Mouse (Mus musculus) MEL (cell line): Measurements from ENCODE around the gene Copz1. TPM values are rescaled to one million over a fixed set of nuclear protein-coding genes. Genes with fewer than 3 reads are reported as not detected.

Experiments
- DNase-seq: peaks from one replicate; pipeline ENCODE4 v3.0.0; 2011; ENCODE audit warnings: low read depth, low spot score
- H3K27ac ChIP-seq: 2 replicates; pipeline ENCODE4 v1.5.1; 2012; ENCODE audit warnings: low read depth, mild to moderate bottlenecking, control low read depth, low read length, moderate library complexity; ENCODE audit not compliant: control insufficient read depth
- H3K27me3 ChIP-seq, 2 experiments: fragments of 150-350 bp in 1 of 2; sonication (generic) in 1 of 2; 2 replicates each; pipeline ENCODE4 v1.6.1; 2012; ENCODE audit warnings: low read length in 2 of 2, mild to moderate bottlenecking in 2 of 2, improper control_type of control experiment in 1 of 2, moderate library complexity in 1 of 2; ENCODE audit not compliant: insufficient read depth in 2 of 2, control insufficient read depth in 1 of 2
- H3K36me3 ChIP-seq, 2 experiments: 2 replicates each; pipeline ENCODE4 v1.6.1; 2012 to 2014; ENCODE audit warnings: low read length in 2 of 2, improper control_type of control experiment in 1 of 2, inconsistent platforms in 1 of 2, mild to moderate bottlenecking in 1 of 2; ENCODE audit not compliant: insufficient read depth in 2 of 2, control insufficient read depth in 1 of 2
- H3K4me1 ChIP-seq, 2 experiments: fragments of 150-350 bp in 1 of 2; sonication (generic) in 1 of 2; 2 replicates each; pipeline ENCODE4 v1.6.1; 2012; ENCODE audit warnings: low read length in 2 of 2, improper control_type of control experiment in 1 of 2, mild to moderate bottlenecking in 1 of 2; ENCODE audit not compliant: insufficient read depth in 2 of 2, control insufficient read depth in 1 of 2
- H3K4me3 ChIP-seq, 2 experiments: fragments of 150-350 bp in 1 of 2; sonication (generic) in 1 of 2; 2 replicates each; pipeline ENCODE4 v1.5.1; 2012; ENCODE audit warnings: low read depth in 2 of 2, low read length in 2 of 2, mild to moderate bottlenecking in 2 of 2, moderate library complexity in 2 of 2, control low read depth in 1 of 2, improper control_type of control experiment in 1 of 2; ENCODE audit not compliant: control insufficient read depth in 1 of 2, insufficient read depth in 1 of 2
- H3K79me2 ChIP-seq: 2 replicates; pipeline ENCODE4 v1.6.1; 2012; ENCODE audit warnings: mild to moderate bottlenecking, low read length, moderate library complexity; ENCODE audit not compliant: control insufficient read depth, poor library complexity, insufficient read depth
- H3K9ac ChIP-seq: 2 replicates; pipeline ENCODE4 v1.6.1; 2012; ENCODE audit warnings: low read depth, mild to moderate bottlenecking, control low read depth, low read length, moderate library complexity; ENCODE audit not compliant: control insufficient read depth, poor library complexity, severe bottlenecking
- H3K9me3 ChIP-seq: fragments of 150-350 bp; sonication (generic); replicated peaks from 2 replicates; pipeline ENCODE4 v1.6.1; 2012; ENCODE audit warnings: mild to moderate bottlenecking, low read length, improper control_type of control experiment, moderate library complexity; ENCODE audit not compliant: insufficient read depth
- BHLHE40 ChIP-seq: IDR thresholded peaks from 2 replicates; pipeline ENCODE4 v1.6.1; 2012; ENCODE audit warnings: low read depth, mild to moderate bottlenecking, inconsistent platforms, low read length, improper control_type of control experiment, borderline replicate concordance
- CHD1 ChIP-seq: IDR thresholded peaks from 2 replicates; pipeline ENCODE4 v1.6.1; 2012; ENCODE audit warnings: low read depth, mild to moderate bottlenecking, inconsistent platforms, low read length, improper control_type of control experiment
- CTCF ChIP-seq, 3 experiments: IDR thresholded peaks in 2 of 3; conservative IDR thresholded peaks in 1 of 3; 2 replicates each; pipeline ENCODE4 v1.5.1; 2011 to 2012; ENCODE audit warnings: low read length in 3 of 3, low read depth in 2 of 3, mild to moderate bottlenecking in 2 of 3, improper control_type of control experiment in 1 of 3, inconsistent platforms in 1 of 3, mixed read lengths in 1 of 3, moderate library complexity in 1 of 3; ENCODE audit not compliant: control insufficient read depth in 1 of 3, insufficient read depth in 1 of 3, poor library complexity in 1 of 3, severe bottlenecking in 1 of 3
- E2F4 ChIP-seq: IDR thresholded peaks from 2 replicates; pipeline ENCODE4 v1.6.1; 2011; ENCODE audit warnings: low read depth, low read length, improper control_type of control experiment, borderline replicate concordance
- EP300 ChIP-seq, 2 experiments: IDR thresholded peaks; 2 replicates each; pipeline ENCODE4 v1.6.1; 2011; ENCODE audit warnings: improper control_type of control experiment in 2 of 2, low read length in 2 of 2, low read depth in 1 of 2, mild to moderate bottlenecking in 1 of 2
- HCFC1 ChIP-seq: IDR thresholded peaks from 2 replicates; pipeline ENCODE4 v1.6.1; 2012; ENCODE audit warnings: low read depth, mild to moderate bottlenecking, inconsistent platforms, low read length, improper control_type of control experiment, moderate library complexity
- JUND ChIP-seq: IDR thresholded peaks from 2 replicates; pipeline ENCODE4 v1.6.1; 2011; ENCODE audit warnings: low read depth, mild to moderate bottlenecking, improper control_type of control experiment, low read length
- KAT2A ChIP-seq: conservative IDR thresholded peaks from 2 replicates; pipeline ENCODE4 v1.6.1; 2012; ENCODE audit warnings: low read depth, low read length, improper control_type of control experiment, inconsistent platforms
- MXI1 ChIP-seq: IDR thresholded peaks from 2 replicates; pipeline ENCODE4 v1.6.1; 2011; ENCODE audit warnings: mild to moderate bottlenecking, low read depth, low read length, improper control_type of control experiment
- MYB ChIP-seq: IDR thresholded peaks from 2 replicates; pipeline ENCODE4 v1.6.1; 2011; ENCODE audit warnings: mild to moderate bottlenecking, low read depth, low read length, improper control_type of control experiment
- MYC ChIP-seq: IDR thresholded peaks from 2 replicates; pipeline ENCODE4 v1.6.1; 2011; ENCODE audit warnings: low read depth, mild to moderate bottlenecking, low read length, improper control_type of control experiment, moderate library complexity
- NELFE ChIP-seq: IDR thresholded peaks from 2 replicates; pipeline ENCODE4 v1.6.1; 2011; ENCODE audit warnings: low read depth, low read length, improper control_type of control experiment
- NRF1 ChIP-seq: IDR thresholded peaks from 2 replicates; pipeline ENCODE4 v1.6.1; 2014; ENCODE audit warnings: low read depth, mild to moderate bottlenecking, inconsistent platforms, low read length, improper control_type of control experiment, moderate library complexity; ENCODE audit not compliant: poor library complexity, insufficient read depth, severe bottlenecking
- POLR2A ChIP-seq, 2 experiments: IDR thresholded peaks; 2 replicates each; pipeline ENCODE4 v1.6.1; 2011 to 2012; ENCODE audit warnings: low read length in 2 of 2, mild to moderate bottlenecking in 2 of 2, control low read depth in 1 of 2, improper control_type of control experiment in 1 of 2, low read depth in 1 of 2, moderate library complexity in 1 of 2; ENCODE audit not compliant: control insufficient read depth in 1 of 2, insufficient read depth in 1 of 2, poor library complexity in 1 of 2
- POLR2AphosphoS5 ChIP-seq: IDR thresholded peaks from 2 replicates; pipeline ENCODE4 v1.6.1; 2012; ENCODE audit warnings: low read depth, borderline replicate concordance, mild to moderate bottlenecking, inconsistent platforms, low read length, moderate library complexity, mixed read lengths
- RAD21 ChIP-seq: IDR thresholded peaks from 2 replicates; pipeline ENCODE4 v1.6.1; 2011; ENCODE audit warnings: mild to moderate bottlenecking, low read depth, low read length, improper control_type of control experiment
- RCOR1 ChIP-seq: IDR thresholded peaks from 2 replicates; pipeline ENCODE4 v1.6.1; 2012; ENCODE audit warnings: low read depth, mild to moderate bottlenecking, inconsistent platforms, low read length, improper control_type of control experiment
- SIN3A ChIP-seq: IDR thresholded peaks from 2 replicates; pipeline ENCODE4 v1.6.1; 2012; ENCODE audit warnings: low read length, improper control_type of control experiment, inconsistent platforms
- TBP ChIP-seq: IDR thresholded peaks from 2 replicates; pipeline ENCODE4 v1.8.0; 2011; ENCODE audit warnings: low read depth, low read length, improper control_type of control experiment
- UBTF ChIP-seq: IDR thresholded peaks from 2 replicates; pipeline ENCODE4 v1.6.1; 2012; ENCODE audit warnings: low read depth, mild to moderate bottlenecking, inconsistent platforms, low read length, improper control_type of control experiment, moderate library complexity, borderline replicate concordance; ENCODE audit not compliant: insufficient read depth
- USF1 ChIP-seq: IDR thresholded peaks from 2 replicates; pipeline ENCODE4 v1.6.1; 2014; ENCODE audit warnings: low read depth, mild to moderate bottlenecking, inconsistent platforms, low read length, improper control_type of control experiment, moderate library complexity
- USF2 ChIP-seq, 2 experiments: IDR thresholded peaks; 2 replicates each; pipeline ENCODE4 v1.6.1; 2011 to 2012; ENCODE audit warnings: improper control_type of control experiment in 2 of 2, low read length in 2 of 2, borderline replicate concordance in 1 of 2, inconsistent platforms in 1 of 2, low read depth in 1 of 2, mild to moderate bottlenecking in 1 of 2; ENCODE audit not compliant: insufficient read depth in 1 of 2
- ZKSCAN1 ChIP-seq: IDR thresholded peaks from 2 replicates; pipeline ENCODE4 v1.6.1; 2012; ENCODE audit warnings: low read depth, mild to moderate bottlenecking, inconsistent platforms, low read length, improper control_type of control experiment, moderate library complexity
- polyA plus RNA-seq, 2 experiments: library from polyadenylated mRNA; stranded (reverse) in 1 of 2; unstranded in 1 of 2; fragments of >175 nt in 1 of 2; fragments of >200 nt in 1 of 2; gene quantifications; 2 replicates each; pipeline versions ENCODE4 v1.2.1 to v1.2.4; 2012; ENCODE audit warnings: low replicate concordance in 2 of 2, low read depth in 1 of 2; ENCODE audit not compliant: insufficient read length in 2 of 2, insufficient read depth in 1 of 2, missing spikeins in 1 of 2
- total RNA-seq: library from RNA; depleted of rRNA; stranded (reverse); fragments of 300-350 nt; gene quantifications from 2 replicates; pipeline ENCODE4 v1.2.3, GENCODE M21; 2012

The Copz1 gene
- total and polyA plus RNA-seq, 3 experiments, result 46.7 to 822 (median 117) TPM

DNA sequence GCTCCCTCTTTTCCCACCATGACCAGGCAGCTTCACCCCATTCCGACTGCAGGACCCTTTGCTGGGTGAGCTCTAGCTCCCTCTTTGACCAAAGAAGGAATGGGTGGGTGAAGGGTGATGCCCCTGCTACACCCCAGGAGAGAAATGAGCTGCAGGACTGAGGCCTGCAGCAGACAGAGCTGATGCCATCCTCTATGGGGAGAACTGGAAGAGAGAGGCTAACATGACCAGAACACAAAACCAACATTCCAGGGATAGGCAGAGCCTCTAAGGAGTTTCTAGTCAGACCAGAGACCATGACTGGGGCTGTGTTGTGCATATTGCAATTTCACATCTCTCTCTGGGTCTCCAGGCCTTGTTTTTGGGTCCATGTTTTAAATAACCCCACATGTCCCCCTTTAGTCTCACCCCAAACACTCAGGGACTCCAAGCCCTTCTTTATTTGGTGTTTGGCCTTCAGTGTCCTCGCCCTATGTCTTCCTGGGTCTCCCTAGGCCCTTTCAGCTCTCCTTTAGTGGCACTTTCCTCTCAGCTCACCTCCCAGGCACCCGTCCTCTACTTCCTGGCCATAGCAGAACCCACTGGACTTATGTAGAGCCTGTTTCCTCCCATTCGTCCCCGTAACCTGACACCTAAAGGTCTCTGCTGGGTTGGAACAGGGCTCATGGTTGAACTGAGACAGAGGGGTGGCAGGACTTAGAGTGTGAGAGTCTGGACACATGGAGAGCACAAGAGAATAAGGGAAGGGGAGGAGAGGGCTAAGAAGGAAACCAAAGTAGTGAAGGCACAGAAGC is 29.2 kb downstream of the Copz1 start:
- no peak overlapping the region for H3K27ac ChIP-seq
- no peak overlapping the region for H3K9ac ChIP-seq
- H3K36me3 ChIP-seq, result no peaks in the 10 kb centered on the region
- no peaks in the 10 kb centered on the region; a peak in 2 of 4 replicates for H3K4me1 ChIP-seq
- H3K79me2 ChIP-seq, result no peaks in the 10 kb centered on the region
- DNase-seq, result no peak
- no peak for TF ChIP-seq NRF1
- no peak for TF ChIP-seq KAT2A
- TF ChIP-seq MXI1, result no peak
- TF ChIP-seq RAD21, result no peak
- TF ChIP-seq TBP, result no peak
- no peak for TF ChIP-seq UBTF
- no peak for TF ChIP-seq HCFC1
- TF ChIP-seq USF2 (IDR thresholded peaks at IDR 0.05; ENCODE audit: borderline replicate concordance in 1 of 2, insufficient read depth in 1 of 2, low read depth in 1 of 2, low read length in 2 of 2), result no peak
- no peak for TF ChIP-seq POLR2A (IDR thresholded peaks at IDR 0.05; ENCODE audit: control insufficient read depth in 1 of 2, insufficient read depth in 1 of 2, low read depth in 1 of 2, low read length in 2 of 2, poor library complexity in 1 of 2)
- H3K4me3 ChIP-seq, result no peak overlapping the region
- no peaks in the 10 kb centered on the region for H3K27me3 ChIP-seq
- no peaks in the 10 kb centered on the region for H3K9me3 ChIP-seq

DNA sequence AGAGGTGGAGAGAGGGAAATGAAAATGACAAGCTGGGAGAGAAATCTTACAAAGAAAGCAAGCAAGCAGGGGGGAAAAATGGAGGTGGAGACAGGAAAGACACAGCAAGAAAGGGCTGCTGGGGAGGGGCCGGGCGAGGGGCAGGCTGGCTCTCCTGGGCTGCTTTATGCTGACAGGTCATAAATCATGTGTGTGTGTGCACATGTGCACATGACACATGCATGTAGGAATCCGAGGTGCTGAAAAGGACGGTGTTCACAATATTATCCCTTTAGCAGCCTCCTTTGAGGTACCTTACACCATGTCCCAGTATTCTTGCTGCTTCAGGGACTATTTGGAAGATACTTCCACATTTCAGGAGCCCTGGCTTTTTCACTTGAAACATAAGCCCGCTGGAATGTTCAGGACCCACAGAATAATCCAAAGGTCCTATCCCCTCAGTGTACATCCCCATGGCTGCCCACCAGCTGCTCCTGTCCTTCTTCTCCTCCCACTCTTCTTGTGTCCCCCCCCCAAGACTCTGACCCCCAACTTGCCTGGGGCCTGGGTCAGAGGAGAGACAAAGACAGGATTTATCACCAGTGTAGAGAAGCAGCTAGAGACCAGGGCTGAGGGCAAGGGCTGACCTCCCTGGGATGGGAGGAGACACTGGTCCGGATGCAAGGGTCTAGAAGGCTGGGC is 30.0 kb downstream of the Copz1 start:
- H3K4me3 ChIP-seq, result no peak overlapping the region
- H3K4me1 ChIP-seq, result no peaks in the 10 kb centered on the region; a peak in 2 of 4 replicates
- no peaks in the 10 kb centered on the region for H3K79me2 ChIP-seq
- no peak for TF ChIP-seq MYB
- no peak for TF ChIP-seq NELFE
- no peak for TF ChIP-seq EP300 (IDR thresholded peaks at IDR 0.05; ENCODE audit: low read depth in 1 of 2, low read length in 2 of 2)
- no peak for TF ChIP-seq E2F4
- no peak for TF ChIP-seq JUND
- TF ChIP-seq USF1, result no peak
- no peak for TF ChIP-seq BHLHE40
- no peak for TF ChIP-seq POLR2AphosphoS5
- TF ChIP-seq ZKSCAN1, result no peak
- no peak for TF ChIP-seq MYC
- TF ChIP-seq CHD1, result no peak
- TF ChIP-seq SIN3A, result no peak
- no peak for TF ChIP-seq RCOR1
- no peak for TF ChIP-seq CTCF (IDR thresholded peaks at IDR 0.05 in 2 of 3, conservative IDR thresholded peaks at IDR 0.05 in 1 of 3; ENCODE audit: control insufficient read depth in 1 of 3, insufficient read depth in 1 of 3, low read depth in 2 of 3, low read length in 3 of 3, poor library complexity in 1 of 3, severe bottlenecking in 1 of 3)
- TF ChIP-seq MXI1, result no peak
- TF ChIP-seq, all 39 proteins: peak for 0
- Histone ChIP-seq H3K9me3 (no peaks in the 10 kb centered on the region), H3K27ac (no peak overlapping the region), H3K9ac (no peak overlapping the region), H3K27me3 (no peaks in the 10 kb centered on the region), H3K36me3 (peaks cover 0 to 3% of the 10 kb centered on the region in 2 experiments; a peak in 2 of 4 replicates)
- DNase-seq, result no peak
